Mouse (Mus musculus) E14TG2a.4 (cell line): ENCODE results near the gene Tpra1.

ENCODE experiments used
- CTCF ChIP-seq: conservative IDR thresholded peaks from 2 replicates; pipeline ENCODE4 v1.5.1; 2014; ENCODE audit warnings: low read length
- POU5F1 ChIP-seq: IDR thresholded peaks from 2 replicates; pipeline ENCODE4 v1.6.1; 2014; ENCODE audit warnings: low read length, borderline replicate concordance

- TF ChIP-seq CTCF (no peak), POU5F1 (no peak)
Observed at GRCm38 (mm10) chr6:88926870-88927269, 24.8 kb downstream of the Tpra1 start.
